Mouse (Mus musculus): Measurements from ENCODE around the gene Sh3d19. TPM values are rescaled to one million over a fixed set of nuclear protein-coding genes. Genes with fewer than 3 reads are reported as not detected.
"Not testable (repeated sequence)": the region's sequence is repeated elsewhere in the genome, so short reads cannot be mapped to it uniquely, and the experiment has no call there.

Sh3d19 gene
- total RNA-seq, 2 experiments from 2014 or later, result 23.0 to 32.4 TPM

DNA sequence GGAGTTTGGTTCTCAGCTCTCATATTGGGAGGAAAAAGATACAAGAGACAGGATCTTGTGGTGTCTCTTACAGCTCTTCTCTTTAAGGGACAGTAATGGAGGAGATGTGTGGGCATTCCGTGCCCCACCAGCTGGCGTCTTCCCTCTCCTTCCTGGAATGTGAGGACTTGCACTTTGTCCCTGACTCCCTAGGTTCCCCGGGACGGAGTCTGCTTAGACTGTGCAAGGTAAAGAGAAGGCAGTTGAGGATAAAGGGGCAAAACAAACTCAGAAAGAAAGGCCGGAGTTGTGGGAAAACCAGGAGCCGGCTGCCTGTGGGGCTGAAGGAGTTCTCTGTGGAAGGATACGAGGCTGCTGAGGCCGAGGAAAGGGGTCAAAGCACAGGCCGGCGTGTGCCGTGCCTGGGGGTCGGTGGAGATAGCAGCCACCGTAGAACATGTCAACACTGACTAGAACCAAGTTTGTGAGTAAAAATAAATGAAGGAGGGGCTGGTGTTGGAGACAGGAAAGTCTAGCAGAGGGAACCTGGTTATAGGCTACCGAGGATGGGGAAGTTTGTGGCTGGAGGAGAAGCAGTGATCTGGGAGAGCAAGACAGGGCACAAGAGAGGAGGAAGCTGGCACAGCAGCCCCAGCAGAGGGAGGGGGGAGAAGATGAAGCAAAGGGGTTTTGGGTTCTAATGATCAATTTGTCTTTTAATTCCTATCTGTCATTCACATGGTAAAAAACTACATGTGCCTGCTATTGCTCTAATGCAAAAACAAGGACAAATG lies 105.8 kb downstream of the Sh3d19 start:
- DNase-seq, result no peak
- intact Hi-C loops (cut with DNase I), result no loop called here

DNA sequence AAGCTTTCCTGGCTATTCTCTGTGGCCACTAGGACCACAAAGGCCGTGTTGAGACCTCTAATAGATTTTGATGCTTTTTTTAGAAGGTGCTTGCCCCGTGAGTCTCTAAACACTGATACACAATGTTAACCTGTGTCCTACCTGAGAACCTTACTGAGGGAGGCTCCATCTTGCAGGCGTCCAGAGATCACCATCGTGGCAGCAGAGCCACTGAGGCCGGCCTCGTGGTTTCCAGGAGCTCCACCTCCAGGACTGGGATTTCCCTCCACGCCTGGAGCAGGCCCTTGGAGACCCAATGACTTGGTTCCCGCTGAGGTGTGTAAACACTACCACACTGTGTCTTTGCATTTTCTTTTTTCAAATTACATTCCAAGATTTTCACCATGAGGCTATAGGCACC lies 112.1 kb downstream of the Sh3d19 start:
- intact Hi-C loops (cut with DNase I), result no loop called here
- no peak for DNase-seq

DNA sequence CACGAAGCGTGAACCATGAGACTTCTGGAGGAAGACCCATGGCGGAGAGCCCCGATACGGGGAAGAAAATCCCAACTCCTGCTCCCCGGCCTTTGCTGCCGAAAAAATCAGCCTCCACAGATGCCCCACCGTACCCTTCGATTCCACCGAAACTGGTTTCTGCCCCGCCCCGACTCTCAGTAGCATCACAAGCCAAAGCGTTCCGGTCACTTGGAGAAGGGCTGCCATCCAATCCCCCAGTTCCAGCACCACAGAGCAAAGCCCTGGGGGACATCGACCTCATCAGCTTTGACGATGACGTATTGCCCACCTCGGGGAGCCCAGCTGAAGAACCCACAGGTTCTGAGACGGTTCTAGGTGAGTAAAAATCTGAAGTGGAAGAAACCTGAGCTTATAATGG lies 114.1 kb downstream of the Sh3d19 start:
- DNase-seq, result no peak
- intact Hi-C loops (cut with DNase I), result no loop called here

DNA sequence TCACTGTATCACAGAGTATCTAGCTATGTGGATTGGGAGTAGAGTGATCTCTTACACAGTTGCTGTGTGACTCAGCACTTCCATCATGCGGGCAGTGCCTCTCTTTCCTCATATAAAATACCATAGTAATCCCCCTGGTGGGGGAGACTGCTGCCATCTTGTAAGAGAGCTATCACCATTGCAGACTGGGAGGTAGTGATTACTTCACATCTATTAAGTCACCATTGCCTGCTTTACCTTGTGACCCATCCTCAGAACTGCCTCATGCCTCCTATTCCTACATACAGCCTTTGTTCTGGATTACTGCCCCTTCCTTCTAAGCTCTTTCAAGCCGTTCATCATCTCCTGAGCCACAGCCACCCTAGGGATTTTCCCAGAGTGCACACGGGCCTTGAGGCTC lies 117.0 kb downstream of the Sh3d19 start:
- intact Hi-C loops (cut with DNase I), result no loop called here
- no peak for DNase-seq

DNA sequence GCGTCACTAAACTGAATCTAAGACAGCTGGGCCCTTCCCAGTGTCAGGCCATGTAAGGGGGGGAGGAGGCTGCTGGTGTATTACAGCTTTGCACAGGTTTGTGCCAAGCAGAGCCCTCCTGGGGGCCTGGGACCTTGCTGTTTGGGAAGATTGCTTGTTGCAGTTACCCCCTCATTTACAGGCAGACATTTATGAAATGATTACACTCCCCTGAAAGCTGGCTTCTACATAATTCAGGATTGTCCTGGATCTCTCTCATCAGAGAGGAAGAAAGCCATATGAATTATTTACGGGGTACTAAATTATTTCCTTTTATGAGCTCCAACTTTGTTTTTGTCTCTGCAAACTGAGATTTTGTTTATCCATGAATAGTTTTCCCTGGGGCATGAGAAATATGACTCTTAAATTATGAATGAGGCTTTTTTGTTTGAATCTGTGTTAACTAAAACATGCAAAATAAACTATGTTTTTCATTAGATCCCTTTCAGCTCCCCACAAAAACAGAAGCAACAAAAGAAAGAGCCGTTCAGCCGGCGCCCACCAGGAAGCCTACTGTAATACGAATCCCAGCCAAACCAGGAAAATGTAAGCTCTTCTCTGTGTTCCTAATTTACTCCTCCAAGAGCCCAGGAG lies 122.4 kb downstream of the Sh3d19 start:
- no peak for DNase-seq
- intact Hi-C loops (cut with DNase I), result no loop called here

DNA sequence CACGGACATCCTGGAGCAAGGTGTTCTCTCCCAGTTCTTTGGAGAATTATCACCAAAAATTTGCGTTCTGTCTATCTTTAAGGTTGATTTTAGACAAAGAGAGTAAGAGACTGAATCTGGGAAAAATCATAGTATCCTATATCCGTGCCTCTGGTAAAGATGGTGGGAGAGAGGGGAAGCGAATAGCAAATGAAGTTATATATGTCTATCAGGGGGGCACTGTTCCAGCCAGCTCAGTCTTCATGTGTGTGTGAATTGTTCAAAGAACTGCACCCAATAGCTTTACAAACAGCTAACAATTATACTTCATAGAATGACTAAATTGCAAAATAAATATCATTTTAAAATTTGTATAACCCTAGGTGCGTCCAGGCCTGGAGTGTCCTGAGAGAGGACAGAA lies 123.0 kb downstream of the Sh3d19 start:
- DNase-seq, result no peak

DNA sequence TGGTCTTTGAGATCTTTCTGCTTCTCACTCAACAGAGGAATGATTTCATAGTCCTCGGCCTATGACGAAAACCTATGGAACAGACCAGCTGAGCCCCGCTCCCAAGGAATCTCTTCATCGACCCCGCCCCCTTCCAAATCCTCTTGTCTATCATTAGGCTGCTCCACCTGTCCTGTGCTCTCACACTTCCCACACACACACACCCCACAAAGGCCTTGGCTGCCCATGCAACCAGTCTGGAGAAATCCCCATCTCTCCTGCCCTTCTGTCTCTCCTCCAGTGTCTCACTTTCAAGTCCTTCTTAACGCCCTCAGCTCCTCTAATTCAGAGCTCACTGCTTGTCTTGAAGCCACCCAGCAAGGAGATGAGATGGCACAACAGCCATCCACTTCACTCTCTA lies 131.0 kb downstream of the Sh3d19 start:
- no peak for DNase-seq
- intact Hi-C loops (cut with DNase I), result no loop called here

More for the DNA sequence above, 123.0 kb downstream of the Sh3d19 start:
- intact Hi-C loops (cut with DNase I), result no loop called here

DNA sequence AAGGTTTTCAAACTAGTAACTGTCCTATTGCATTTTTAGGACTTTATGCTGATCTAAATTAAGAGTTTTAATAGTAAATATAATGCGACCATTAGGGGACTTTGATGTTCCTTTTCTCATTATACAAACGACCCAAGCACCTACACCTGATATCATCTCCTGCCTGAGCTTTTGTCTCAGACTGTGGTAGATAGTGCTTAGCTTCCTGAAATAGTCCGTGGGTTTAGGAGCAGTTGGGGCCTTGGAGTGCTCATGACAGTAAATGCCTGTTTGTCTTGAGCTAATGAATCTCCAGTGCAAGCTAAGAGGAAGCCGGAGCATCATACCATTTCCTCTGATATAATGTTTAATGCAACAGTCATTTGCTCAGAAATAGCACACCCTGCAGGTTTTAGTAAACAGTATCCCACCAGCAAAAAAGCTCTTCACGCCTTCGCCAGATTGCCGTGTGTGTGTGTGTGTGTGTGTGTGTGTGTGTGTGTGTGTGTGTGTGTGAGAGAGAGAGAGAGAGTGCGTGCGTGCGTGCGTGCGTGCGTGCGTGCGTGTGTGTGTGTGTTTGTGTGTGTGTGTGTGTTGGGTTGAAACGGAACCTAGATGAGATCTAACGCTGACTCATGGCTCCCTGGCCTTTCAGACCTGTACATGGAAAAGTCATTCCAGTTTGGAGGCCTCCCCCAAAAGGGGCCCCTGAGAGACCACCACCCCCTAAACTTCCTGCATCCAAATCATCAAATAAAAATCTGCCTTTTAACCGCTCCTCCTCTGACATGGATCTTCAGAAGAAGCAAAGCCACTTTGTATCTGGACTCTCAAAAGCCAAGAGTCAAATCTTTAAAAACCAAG lies 132.8 kb downstream of the Sh3d19 start:
- intact Hi-C loops (cut with DNase I), result no loop called here
- no peak for DNase-seq

DNA sequence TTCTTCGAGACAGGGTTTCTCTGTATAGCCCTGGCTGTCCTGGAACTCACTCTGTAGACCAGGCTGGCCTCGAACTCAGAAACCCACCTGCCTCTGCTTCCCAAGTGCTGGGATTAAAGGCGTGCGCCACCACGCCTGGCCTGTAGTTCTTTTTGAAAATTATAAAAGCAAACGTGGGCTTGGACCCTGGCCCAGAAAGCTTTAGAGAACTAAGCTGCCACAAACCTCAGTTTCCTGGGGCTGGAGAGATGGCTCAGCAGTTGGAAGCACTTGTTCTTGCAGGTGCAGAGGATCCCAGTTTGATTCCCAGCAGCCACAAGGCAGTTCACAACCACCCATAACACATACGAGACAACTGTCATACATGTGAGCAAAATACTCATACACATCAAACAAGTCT lies 133.5 kb downstream of the Sh3d19 start:
- DNase-seq; intact Hi-C loops (cut with DNase I): not testable (repeated sequence)

DNA sequence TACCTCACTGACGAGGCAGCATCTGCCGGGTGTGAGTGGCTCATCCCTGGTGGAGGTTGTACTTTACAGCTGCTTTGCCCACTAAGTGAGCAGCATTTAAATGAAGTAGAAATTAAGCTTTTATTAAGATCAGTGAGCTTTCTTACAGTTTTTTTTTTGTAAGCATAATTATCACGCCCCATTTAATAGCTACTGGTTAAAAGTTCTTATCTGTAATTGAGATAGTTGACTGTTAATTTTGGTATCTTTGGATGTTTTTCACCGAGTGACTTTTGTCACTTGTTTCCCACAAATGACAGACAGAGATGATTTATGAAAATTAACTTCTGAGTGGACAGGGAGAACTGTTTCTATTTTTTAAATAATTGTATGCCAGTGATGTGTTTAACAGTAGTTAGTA lies 134.0 kb downstream of the Sh3d19 start:
- DNase-seq, result no peak
- intact Hi-C loops (cut with DNase I), result no loop called here

DNA sequence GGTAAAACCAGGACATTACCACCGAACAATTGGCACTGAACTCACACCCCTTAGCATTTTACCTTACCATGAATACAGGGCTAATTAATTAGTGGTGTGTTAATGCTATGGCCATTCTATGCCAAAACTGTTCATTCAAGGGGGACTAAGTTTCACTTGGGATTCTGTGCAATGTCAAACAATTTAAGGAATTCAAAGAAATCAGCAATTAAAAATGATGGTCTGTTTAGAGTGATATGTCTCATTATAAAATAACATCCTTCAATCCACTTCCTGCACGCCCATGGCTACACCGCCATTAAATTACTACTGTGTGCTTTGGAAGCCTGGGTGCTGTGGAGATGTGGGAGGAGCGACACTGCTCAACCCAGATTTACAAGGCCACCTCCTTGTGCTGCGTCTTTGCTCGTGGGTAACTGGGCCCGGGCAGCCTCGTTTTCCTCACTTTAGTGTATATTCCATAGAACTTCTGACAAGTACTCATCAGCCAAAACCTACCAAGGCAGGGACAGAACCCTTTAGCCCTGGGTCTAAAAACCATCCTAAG lies 135.2 kb downstream of the Sh3d19 start:
- intact Hi-C loops (cut with DNase I), result no loop called here
- DNase-seq, result no peak

DNA sequence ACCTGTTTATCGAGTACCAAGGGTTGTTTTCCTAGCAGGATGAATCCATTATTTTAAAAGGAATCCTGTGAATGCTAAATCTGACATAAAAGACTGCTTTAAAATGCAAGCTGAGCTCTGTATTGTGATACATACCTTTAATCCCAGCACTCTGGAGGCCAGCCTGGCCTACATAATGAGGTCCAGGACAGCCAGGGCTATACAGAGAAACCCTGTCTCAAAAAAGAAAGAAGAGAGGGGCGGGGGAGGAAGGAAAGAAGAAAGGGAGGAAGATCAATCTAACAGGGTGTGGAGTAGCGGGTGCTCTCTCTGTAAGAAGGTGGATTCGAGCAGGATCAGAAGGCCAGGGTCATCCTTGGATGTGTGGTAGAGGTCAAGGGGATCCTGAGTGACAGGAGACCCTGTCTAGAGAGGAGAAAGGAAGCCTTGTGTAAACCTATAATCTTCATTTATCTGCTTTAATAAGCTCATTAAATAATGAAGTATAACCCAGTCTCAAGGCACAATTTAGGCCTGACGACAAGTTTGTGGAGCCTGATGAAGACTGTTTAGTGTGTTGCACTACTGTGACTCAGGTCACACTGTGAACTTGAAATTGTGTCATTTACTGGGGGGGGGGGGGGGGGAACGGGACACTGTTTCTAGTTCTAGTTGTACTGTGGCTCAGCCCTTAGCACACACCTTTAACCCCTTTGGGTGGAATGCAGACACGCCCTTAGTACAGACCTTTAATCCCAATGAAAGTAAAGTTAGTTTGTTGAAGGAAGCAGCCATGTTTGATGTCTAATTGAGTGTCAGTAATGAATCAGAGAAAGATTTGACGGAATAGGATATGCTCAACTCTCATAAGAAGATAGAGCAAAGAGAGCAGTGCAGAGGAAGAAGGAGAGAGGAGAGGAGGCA lies 137.0 kb downstream of the Sh3d19 start:
- DNase-seq, result no peak
- intact Hi-C loops (cut with DNase I), result no loop called here

DNA sequence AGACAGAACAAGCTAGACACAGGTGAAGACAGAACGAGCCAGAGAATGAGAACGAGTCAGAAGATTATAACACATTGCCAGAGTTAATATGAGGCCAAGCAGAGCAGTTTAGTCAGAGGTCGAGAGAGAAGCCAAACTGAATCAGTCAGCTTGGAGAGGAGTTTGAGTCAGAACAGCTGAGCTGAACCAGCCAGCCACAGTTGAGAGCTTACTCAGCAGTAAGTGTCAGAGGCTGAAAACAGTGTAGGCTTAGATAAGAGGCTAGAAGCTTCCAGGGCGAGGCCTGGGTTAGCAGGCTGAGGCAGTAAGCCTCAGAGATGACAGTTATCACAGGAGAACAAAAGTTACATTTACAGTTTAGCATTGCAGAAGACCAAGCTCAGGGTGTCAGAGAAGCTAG lies 137.7 kb downstream of the Sh3d19 start:
- DNase-seq, result no peak
- intact Hi-C loops (cut with DNase I), result no loop called here

DNA sequence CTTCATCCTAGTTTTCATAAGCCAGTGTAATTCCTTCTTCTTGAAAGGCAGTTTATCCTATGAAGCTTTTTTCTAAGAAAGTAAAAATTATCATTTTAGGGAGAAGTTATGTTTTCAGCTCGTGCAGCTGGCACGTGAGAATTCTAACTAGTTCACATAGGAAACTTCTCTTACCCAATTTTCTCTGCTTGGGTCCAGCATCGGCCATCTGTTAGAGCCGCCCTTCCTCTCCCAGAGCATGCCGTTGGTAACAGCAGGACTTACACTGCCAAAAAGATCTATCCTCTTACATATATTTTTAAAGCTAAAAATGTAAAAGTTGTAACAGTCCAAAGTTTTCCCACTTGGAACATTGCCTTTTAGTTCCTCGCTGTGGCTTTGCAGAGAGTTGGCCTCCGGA lies 138.2 kb downstream of the Sh3d19 start:
- DNase-seq, result no peak
- intact Hi-C loops (cut with DNase I), result no loop called here

DNA sequence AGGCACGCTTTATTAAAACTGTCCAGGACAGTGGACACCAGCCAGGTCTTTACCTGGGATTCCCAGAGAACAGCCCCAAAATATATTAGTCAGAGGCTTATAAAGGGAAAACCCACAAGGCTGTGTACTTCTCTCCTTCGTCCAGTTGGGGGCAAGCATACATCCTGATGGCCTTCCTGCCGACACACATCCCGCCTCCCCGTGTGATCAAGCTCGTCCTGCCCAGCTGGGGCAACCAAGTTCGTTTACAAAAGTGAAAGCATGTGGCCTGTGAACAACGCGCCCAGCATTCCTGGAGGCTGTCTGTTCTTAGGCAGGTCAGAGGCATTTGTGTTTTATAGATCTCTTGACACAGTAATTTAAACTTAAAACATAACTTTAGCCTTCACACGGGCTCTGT lies 139.2 kb downstream of the Sh3d19 start:
- intact Hi-C loops (cut with DNase I), result no loop called here
- peak; percentile 14 to 27 for DNase-seq

DNA sequence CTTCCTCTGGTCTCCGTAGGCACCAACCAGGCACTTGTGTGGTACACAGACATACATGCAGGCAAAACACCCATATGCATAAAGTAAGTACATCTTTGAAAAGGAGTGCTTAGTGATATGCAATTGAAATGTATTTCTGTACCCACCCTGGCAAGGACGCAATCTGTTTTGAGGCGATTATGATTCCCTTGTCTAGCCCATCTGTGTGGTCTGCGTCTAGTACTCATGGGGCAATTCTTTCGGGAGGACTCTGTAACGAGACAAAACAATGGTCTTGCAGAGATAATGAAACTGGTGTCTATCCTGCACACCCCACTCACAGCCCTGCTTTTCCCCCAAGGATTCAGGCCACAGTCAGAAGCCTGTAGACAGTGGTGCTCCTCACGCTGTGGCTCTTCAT lies 141.9 kb downstream of the Sh3d19 start:
- intact Hi-C loops (cut with DNase I), result no loop called here
- DNase-seq, result no peak

DNA sequence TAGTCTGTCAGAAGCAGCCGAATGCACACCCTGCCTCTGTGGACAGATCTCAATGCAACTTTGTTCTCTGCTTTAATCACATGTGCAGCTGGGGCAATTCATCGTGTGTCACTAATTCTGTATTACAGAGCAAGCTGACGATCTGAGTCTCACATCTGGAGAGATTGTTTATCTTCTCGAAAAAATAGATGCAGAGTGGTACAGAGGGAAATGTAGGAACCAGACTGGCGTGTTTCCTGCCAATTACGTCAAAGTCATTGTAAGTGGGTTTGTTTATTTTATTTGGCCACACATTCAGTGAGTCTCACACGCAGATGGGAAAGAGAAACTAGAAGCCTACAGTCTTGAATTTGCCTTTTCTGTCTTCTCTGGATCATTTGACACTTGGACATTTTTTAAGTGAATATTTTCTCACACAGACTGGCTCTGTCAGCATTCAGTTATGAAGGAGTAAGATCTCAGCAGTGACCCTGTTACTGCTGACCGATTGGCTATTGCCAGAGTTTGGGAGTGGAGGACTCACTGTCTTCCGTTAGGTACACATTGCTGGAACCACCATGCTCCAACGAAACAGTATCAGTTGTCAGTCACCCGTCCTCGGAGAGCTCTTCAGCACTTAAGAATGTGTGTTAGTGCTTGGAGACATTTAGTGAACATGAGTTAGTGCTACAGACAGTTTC lies 143.9 kb downstream of the Sh3d19 start:
- peak; percentile 19 to 22 for DNase-seq
- intact Hi-C loops (cut with DNase I), result no loop called here

DNA sequence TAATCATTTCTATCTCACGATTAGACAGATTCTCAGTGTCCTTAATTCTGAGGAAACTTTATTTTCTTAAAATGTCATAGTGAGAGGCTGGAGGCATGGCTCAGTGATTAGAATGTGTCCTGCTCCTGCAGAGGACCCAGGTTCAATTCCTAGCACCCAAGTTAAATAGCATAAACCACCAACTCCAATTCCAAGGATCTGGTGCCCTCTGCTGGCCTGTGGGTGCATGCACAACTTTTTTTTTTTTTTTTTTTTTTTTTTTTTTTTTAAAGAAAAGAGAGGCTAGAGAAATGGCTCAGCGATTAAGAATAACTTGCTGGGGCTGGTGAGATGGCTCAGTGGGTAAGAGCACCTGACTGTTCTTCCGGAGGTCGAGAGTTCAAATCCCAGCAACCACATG lies 146.0 kb downstream of the Sh3d19 start:
- DNase-seq, result no peak
- intact Hi-C loops (cut with DNase I), result no loop called here

DNA sequence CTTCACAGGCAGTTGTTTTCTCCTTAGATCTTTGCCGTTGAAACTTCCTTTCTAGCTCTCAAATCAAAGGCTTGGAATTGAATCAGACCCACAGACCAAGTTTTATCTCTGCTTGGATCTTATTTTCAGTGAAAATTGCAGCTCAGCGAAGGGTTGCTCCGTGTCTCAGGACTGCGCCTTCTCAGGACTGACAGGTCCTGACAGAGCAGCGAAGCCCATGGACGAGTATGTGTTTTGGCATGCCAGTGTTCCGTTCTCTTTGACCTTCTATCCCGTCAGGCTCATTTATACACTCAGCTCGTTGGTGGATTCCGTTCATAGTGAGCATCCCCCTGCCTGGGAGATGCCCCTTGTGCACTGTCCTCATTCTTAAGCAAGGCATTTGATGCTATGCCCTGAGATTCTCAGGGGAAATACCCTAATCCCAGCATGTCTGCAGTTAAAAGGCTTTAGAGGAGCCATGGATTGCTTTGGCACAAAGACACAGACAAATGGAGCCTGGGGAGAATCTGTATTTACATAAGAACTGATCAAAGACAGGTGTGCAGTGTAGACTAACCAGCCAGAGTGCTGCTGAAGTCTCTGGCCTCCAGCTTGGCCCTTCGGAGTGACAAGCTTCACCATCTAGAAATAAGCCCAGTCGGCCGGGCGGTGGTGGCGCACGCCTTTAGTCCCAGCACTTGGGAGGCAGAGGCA lies 148.5 kb downstream of the Sh3d19 start:
- no peak for DNase-seq
- intact Hi-C loops (cut with DNase I), result no loop called here
